Mouse (Mus musculus): Measurements from ENCODE around the gene Gm20509.
"Not testable (repeated sequence)": the region's sequence is repeated elsewhere in the genome, so short reads cannot be mapped to it uniquely, and the experiment has no call there.

The Gm20509 gene

GRCm38 (mm10) chr9:73103159-73103879 lies 1.0 kb downstream of the Gm20509 start:
- peak; percentile 20 for DNase-seq

DNA sequence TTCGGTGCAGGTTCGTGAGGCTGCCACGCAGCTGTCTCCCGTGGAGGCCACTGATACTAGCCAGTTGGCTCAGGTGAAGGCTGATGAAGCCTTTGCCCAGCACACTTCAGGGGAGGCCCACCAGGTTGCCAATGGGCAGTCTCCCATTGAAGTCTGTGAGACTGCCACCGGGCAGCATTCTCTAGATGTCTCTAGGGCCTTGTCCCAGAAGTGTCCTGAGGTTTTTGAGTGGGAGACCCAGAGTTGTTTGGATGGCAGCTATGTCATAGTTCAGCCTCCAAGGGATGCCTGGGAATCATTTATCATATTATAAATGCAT lies 1.6 kb downstream of the Gm20509 start:
- no peak for DNase-seq

- DNase-seq, result no peak
These were observed 2.9 kb downstream of the Gm20509 start for GRCm38 (mm10) chr9:73105141-73105540.

- DNase-seq, result no peak
These were observed 3.5 kb downstream of the Gm20509 start for GRCm38 (mm10) chr9:73105771-73106170.

DNA sequence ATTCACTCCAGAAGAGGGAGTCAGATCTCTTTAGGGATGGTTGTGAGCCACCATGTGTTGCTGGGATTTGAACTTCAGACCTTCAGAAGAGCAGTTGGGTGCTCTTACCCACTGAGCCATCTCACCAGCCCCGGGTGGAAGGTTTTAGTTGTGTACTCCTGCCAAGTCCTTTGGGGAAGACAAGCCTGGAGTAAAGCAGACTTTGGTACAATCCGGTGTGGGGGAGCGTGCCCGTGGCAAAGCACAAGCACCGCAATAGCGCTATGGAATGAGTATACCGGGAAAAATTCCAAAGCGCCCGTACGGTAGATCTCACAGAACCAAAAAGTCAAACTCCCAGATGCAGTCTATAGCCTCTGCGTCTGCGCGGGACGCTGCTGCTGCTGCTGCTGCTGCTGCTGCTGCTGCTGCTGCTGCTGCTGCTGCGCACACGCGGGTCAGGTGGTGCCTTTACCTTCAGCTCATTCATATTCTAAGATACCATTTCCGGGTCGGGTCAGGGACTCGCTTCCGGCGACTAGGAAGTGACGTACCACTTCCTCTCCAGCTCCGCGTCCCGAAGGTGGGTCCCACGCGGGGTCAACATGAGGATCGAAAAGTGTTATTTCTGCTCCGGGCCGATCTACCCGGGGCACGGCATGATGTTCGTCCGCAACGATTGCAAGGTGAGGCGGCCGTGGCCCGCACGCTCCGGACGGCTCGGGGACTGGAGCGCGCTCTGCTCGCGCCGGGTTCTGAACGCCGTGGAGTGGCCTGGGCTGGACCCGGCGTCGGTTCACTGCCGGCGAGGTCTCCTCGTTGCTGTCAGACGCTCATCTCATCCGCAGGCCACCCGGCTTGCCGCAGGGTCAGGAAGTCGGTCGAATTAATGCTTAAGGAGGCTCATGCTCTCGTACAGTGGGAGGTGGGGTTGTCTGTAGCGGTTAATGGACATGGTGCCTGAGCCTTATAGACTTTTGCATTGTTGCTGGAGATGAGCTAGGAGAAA lies 10.9 kb downstream of the Gm20509 start, which contains the start of gene Rsl24d1:
Gene Rsl24d1 (plus strand): TSS at position 508 of the 988 bp plus-strand sequence.
- DNase-seq, result peak; percentile 90

GRCm38 (mm10) chr9:73116704-73117103 lies 14.4 kb downstream of the Gm20509 start:
- not testable (repeated sequence) for DNase-seq

DNA sequence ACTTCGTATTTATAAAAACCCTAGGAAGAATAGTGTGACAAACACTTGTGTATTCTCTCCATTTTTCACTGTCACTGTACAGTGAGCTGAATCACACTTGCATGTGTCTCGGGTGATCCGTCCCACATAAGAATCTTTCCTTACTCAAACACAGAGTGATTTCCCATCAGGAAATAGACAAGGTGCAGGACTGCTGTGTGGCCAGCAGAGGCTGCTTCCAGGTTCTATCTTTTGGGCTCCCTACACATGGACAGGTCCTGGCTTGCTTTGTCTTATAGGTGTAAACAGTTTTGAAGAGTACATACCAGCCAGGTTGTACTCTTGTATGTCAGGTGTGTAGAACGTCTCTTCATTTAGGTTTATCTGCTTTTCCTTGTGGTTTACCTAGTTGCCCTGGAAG lies 15.7 kb downstream of the Gm20509 start:
- no peak for DNase-seq

GRCm38 (mm10) chr9:73121735-73122134 lies 19.5 kb downstream of the Gm20509 start:
- DNase-seq, result peak; percentile 17

GRCm38 (mm10) chr9:73125043-73125570 lies 22.8 kb downstream of the Gm20509 start:
- DNase-seq, result no peak

DNA sequence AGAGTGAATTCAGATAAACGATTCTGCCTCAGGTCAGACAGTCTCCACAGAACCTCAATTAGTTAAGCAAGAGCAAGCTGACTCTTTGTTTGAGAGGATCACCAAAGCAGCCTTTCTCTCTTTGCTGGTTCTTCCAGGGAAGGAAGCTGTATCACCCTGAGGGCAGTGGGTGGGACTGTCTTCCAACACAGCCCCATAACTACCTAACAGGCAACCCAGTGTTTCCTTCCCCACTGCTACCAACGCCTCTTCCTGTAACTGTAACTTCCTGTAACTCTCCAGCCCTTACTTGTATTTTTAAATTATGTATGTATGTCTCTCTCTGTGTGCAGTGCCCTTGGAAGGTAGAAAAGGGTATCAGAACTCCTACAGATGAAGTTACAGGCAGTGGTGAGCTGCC lies 25.2 kb downstream of the Gm20509 start:
- no peak for DNase-seq

DNA sequence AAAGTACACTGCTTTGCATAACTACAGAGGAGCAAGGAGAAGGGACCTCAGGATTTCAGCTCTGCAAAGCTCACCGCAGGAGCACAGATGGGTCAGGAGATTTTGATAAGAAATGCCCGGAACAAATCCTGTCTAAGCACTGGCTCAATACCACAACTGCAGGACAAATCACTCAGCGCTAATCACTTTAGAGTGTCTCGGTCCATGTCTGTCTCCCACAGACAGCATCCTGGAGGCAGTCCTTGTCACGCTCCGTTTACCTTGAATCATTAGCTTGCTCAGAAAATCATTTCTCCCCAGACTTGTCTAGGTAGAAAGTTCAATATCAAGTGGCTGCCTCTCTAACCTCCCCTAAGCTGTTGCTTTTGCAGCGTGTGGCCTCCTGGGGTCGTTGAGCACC lies 27.6 kb downstream of the Gm20509 start:
- DNase-seq, result no peak

GRCm38 (mm10) chr9:73130529-73130928 lies 28.3 kb downstream of the Gm20509 start:
- no peak for DNase-seq

DNA sequence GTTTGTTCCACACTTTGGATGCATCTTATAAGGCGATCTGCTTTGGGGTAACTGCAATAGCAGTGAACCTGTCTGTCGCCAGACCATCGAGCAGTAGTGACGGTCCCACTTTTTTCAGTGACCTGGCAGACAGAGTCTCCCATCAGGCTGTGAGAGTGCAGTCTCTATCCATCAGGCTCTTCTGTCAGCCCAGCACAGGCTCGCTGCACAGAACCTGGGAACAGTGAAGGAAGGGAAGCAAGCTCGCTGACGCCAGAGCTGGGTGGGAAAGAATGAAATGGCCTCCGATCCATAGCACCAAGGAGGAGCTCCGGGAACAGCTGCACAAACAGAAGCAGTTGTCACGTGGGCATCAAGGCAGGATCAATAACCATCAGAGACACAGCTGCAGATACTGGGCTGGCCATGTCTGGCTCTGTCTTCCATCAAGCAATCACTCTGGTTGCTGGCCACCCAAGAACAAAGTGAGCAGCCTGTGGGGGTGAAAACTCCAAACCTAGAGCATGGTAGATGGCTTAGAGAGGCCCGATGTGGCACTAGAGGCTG lies 35.1 kb downstream of the Gm20509 start:
- no peak for DNase-seq

DNA sequence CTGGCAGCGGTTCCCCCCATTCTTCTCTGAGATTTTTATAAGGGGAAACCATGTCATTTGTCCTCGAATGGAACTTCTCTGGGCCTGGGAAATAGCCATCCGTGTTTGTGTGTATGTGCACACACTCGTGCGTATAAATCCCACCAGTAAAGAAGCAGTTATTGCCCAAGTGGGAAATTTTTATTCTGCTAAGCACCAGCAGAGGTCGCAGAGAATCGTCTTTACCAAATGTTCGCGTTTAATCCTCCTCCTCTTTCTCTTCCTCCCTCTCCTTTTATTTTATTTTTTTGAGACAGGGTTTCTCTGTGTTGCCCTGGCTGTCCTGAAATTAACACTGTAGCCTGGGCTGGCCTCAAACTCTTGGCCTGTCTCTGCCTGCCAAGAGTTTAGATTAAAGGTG lies 52.1 kb downstream of the Gm20509 start:
- no peak for DNase-seq

DNA sequence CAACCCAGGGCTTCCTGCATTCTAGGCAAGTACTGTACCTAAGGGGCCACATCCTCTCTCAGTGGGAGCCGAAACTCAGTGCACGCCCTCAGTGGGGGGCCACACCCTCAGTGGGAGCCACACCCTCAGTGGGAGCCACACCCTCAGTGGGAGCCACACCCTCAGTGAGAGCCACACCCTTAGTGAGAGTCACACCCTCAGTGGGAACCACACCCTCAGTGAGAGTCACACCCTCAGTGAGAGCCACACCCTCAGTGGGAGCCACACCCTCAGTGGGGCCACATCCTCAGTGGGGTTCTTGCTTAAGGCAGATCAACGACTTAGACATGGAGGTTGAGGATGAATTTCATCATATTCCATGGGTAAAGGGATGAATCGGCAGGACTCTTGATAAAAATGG lies 55.7 kb downstream of the Gm20509 start:
- DNase-seq, result no peak

DNA sequence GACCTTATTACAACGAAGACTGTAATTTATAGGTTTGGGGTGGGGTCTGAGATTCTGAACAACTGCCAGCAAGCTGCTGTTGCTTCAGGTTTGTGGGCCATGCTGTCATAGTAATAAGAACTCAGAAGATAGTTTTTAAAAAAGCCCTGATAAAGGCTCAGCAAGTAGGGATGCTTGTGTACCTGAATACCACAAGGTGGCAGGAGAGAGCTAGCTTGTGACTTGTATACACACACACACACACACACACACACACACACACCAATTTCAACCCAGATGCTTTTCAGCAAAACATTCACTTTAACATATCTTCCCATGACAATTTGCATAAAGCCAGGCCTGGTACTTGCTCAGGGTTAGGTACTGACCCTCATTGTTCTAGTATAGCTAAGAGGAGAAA lies 57.0 kb downstream of the Gm20509 start:
- DNase-seq, result no peak

GRCm38 (mm10) chr9:73162571-73163333 lies 60.5 kb downstream of the Gm20509 start:
- DNase-seq, result peak; percentile 78

GRCm38 (mm10) chr9:73165631-73166030 lies 63.4 kb downstream of the Gm20509 start:
- DNase-seq, result no peak

Data from right cerebral cortex, postnatal 25 days (tissue).